Mouse (Mus musculus): ENCODE data around the gene Slc12a4.

- no peak for TF ChIP-seq POLR2A (IDR thresholded peaks at IDR 0.05; ENCODE audit: extremely low read depth, insufficient read depth, low read length)
- TF ChIP-seq CTCF (IDR thresholded peaks at IDR 0.05; ENCODE audit: extremely low read depth, insufficient read depth, low read length) = no peak
These were observed 38.8 kb upstream of the Slc12a4 start for GRCm38 (mm10) chr8:106004538-106005207.

All from cortical plate, adult 2 months (tissue).